ENCODE assay signal across 12 mouse cellular contexts in genomic region chr5:137766270-137766669, GRCm38 (mm10). TPM values are rescaled to one million over a fixed set of nuclear protein-coding genes. Genes with fewer than 3 reads are reported as not detected.
A peak's percentile ranks its signal among the peaks of the same experiment; 100 is the strongest.
DNase-seq lines count a peak whose midpoint lies in the region; ATAC-seq and TF ChIP-seq lines count a peak whose summit lies in the region.
"Had no signal": no experiment of that assay in that cellular context is flagged by ENCODE, and none has a peak within 500 bp of the region (broad histone marks: within the 10 kb centered on the region; RNA-seq: fewer than 3 reads in every experiment).

No protein-coding gene starts in this region.

- H3K27ac ChIP-seq in liver, embryonic 14.5 days, result no peak overlapping the region
- H3K27ac ChIP-seq: intestine, embryonic 15.5 days had no signal

- peak; percentile 79 for TF ChIP-seq CTCF in liver, embryonic 14.5 days (IDR thresholded peaks at IDR 0.05; ENCODE audit: low read depth)

- no peaks in the 10 kb centered on the region for H3K36me3 ChIP-seq in liver, embryonic 14.5 days (replicated peaks; ENCODE audit: control insufficient read depth, insufficient read depth, low read depth)
- H3K36me3 ChIP-seq: intestine, embryonic 15.5 days had no signal

- no peaks in the 10 kb centered on the region for H3K9me3 ChIP-seq in liver, embryonic 14.5 days (ENCODE audit: control insufficient read depth, low read length)
- H3K9me3 ChIP-seq: intestine, embryonic 15.5 days had no signal

- no peak overlapping the region for H3K9ac ChIP-seq in liver, embryonic 14.5 days (replicated peaks)
- H3K9ac ChIP-seq: intestine, embryonic 15.5 days had no signal

- WGBS in liver, embryonic 14.5 days (ENCODE audit: insufficient replicate concordance), result 52% methylated on average over 3 of the region's 3 CpGs

- DNase-seq in embryo, embryonic 10.5 days (ENCODE audit: low spot score), result peak; percentile 58
- no peak for DNase-seq in embryo, embryonic 9.5 days (ENCODE audit: extremely low spot score)
- DNase-seq in liver, embryonic 14.5 days (ENCODE audit: low read depth in 3 of 3, low spot score in 3 of 3), result no peak
- DNase-seq in liver, result no peak
- peak; percentile 53 for DNase-seq in MN1 (ENCODE audit: low spot score)
- no peak for DNase-seq in urinary bladder, postnatal 25 days (ENCODE audit: low spot score)
- no peak for DNase-seq in kidney, postnatal 10 days

- H3K27me3 ChIP-seq in liver, embryonic 14.5 days (ENCODE audit: control insufficient read depth, insufficient read depth, low read length), result no peaks in the 10 kb centered on the region
- H3K27me3 ChIP-seq: intestine, embryonic 15.5 days; megakaryocyte, embryonic 14.5 days had no signal

- TF ChIP-seq EP300 in liver, embryonic 14.5 days (IDR thresholded peaks at IDR 0.05; ENCODE audit: low read depth), result no peak

- no peak overlapping the region for H3K4me2 ChIP-seq in liver, embryonic 14.5 days (ENCODE audit: low read depth)
- H3K4me2 ChIP-seq: intestine, embryonic 15.5 days had no signal

- no peak for ATAC-seq in liver, embryonic 14.5 days (ENCODE audit: insufficient read depth)
- ATAC-seq in megakaryocyte progenitor cell, adult 5-6 weeks (replicated peaks; ENCODE audit: poor library complexity), result peak; percentile 65
- ATAC-seq: intestine, embryonic 15.5 days had no signal

- no peaks in the 10 kb centered on the region for H3K4me1 ChIP-seq in liver, embryonic 14.5 days (replicated peaks; ENCODE audit: control insufficient read depth in 2 of 2, insufficient read depth in 2 of 2, low read length in 1 of 2)
- H3K4me1 ChIP-seq: intestine, embryonic 15.5 days had no signal

- no peak overlapping the region for H3K4me3 ChIP-seq in liver, embryonic 14.5 days (ENCODE audit: insufficient read depth in 1 of 2, low read depth in 2 of 2, low read length in 2 of 2)
- H3K4me3 ChIP-seq: erythroblast, embryonic 14.5 days; intestine, embryonic 15.5 days; megakaryocyte, embryonic 14.5 days had no signal

RNA-seq across cellular contexts. Expression of gene Ppp1r35, which starts 12.4 kb away (rescaled TPM):
- 22.8 and 23.1 TPM in 2 replicates for polyA plus RNA-seq in liver, embryonic 14.5 days (2012; rRNA removed)
- polyA plus RNA-seq in liver, embryonic 14.5 days (2014; fragmentation: Nextera tagmentation; extraction: Ambion mirVana), result 25.5 and 27.0 TPM in 2 replicates
- 64.5 and 77.4 TPM in 2 replicates for total RNA-seq in megakaryocyte progenitor cell, adult 5-6 weeks (2015)
- 38.4 and 38.6 TPM in 2 replicates for total RNA-seq in megakaryocyte progenitor cell, adult 5-6 weeks (2017)

RNA-seq across cellular contexts. Expression of gene Tsc22d4, which starts 20.7 kb away (rescaled TPM):
- polyA plus RNA-seq in liver, embryonic 14.5 days (2012; rRNA removed), result 23.0 and 26.8 TPM in 2 replicates
- 49.7 and 62.2 TPM in 2 replicates for polyA plus RNA-seq in liver, embryonic 14.5 days (2014; fragmentation: Nextera tagmentation; extraction: Ambion mirVana)
- total RNA-seq in megakaryocyte progenitor cell, adult 5-6 weeks (2015), result 39.6 and 58.5 TPM in 2 replicates
- total RNA-seq in megakaryocyte progenitor cell, adult 5-6 weeks (2017), result 92.1 and 96.5 TPM in 2 replicates

RNA-seq across cellular contexts. Expression of gene Mepce, which starts 21.2 kb away (rescaled TPM):
- polyA plus RNA-seq in liver, embryonic 14.5 days (2012; rRNA removed), result 12.2 and 13.3 TPM in 2 replicates
- 5.1 and 6.4 TPM in 2 replicates for polyA plus RNA-seq in liver, embryonic 14.5 days (2014; fragmentation: Nextera tagmentation; extraction: Ambion mirVana)
- total RNA-seq in megakaryocyte progenitor cell, adult 5-6 weeks (2015), result 34.6 and 37.4 TPM in 2 replicates
- 13.8 and 16.7 TPM in 2 replicates for total RNA-seq in megakaryocyte progenitor cell, adult 5-6 weeks (2017)

RNA-seq across cellular contexts. Expression of gene Zcwpw1, which starts 21.3 kb away (rescaled TPM):
- 2.2 and 3.1 TPM in 2 replicates for polyA plus RNA-seq in liver, embryonic 14.5 days (2012; rRNA removed)
- 2.1 and 2.4 TPM in 2 replicates for polyA plus RNA-seq in liver, embryonic 14.5 days (2014; fragmentation: Nextera tagmentation; extraction: Ambion mirVana)
- 6.2 and 9.1 TPM in 2 replicates for total RNA-seq in megakaryocyte progenitor cell, adult 5-6 weeks (2015)
- 10.5 and 11.8 TPM in 2 replicates for total RNA-seq in megakaryocyte progenitor cell, adult 5-6 weeks (2017)

RNA-seq across cellular contexts. Expression of gene Nyap1, which starts 24.9 kb away (rescaled TPM):
- polyA plus RNA-seq in liver, embryonic 14.5 days (2012; rRNA removed), result 0.96 and 1.2 TPM in 2 replicates
- 0.03 and 0.05 TPM in 2 replicates for polyA plus RNA-seq in liver, embryonic 14.5 days (2014; fragmentation: Nextera tagmentation; extraction: Ambion mirVana)
- total RNA-seq in megakaryocyte progenitor cell, adult 5-6 weeks (2015), result 0.02 and 0.05 TPM in 2 replicates
- total RNA-seq in megakaryocyte progenitor cell, adult 5-6 weeks (2017), result 0.07 and 0.17 TPM in 2 replicates
- total RNA-seq: granulocyte monocyte progenitor cell, adult 5-6 weeks had no signal

Comparison
In these comparisons a context has a peak if more than half of its experiments do, and no peak if none do; other contexts are left out.
1. DNase-seq: peak in embryo, embryonic 10.5 days (single experiment) and MN1 (single experiment); none in embryo, embryonic 9.5 days (single experiment), liver, embryonic 14.5 days (0 of 3), liver (single experiment), urinary bladder, postnatal 25 days (single experiment) and kidney, postnatal 10 days (single experiment).